Mouse (Mus musculus) left cerebral cortex, postnatal 25 days (tissue): Measurements from ENCODE around the gene Fbxw11. TPM values are rescaled to one million over a fixed set of nuclear protein-coding genes. Genes with fewer than 3 reads are reported as not detected.

Experiments
- DNase-seq, 2 experiments: peaks; one replicate each; pipeline ENCODE4 v3.0.0; 2022; ENCODE audit warnings: low spot score in 2 of 2, mixed read lengths in 1 of 2
- intact Hi-C: fragments of 180-260 bp; cut with DNase I; formaldehyde crosslinking; loops from one replicate; pipeline ENCODE4 v1.15.1; 2025
- total RNA-seq, 2 experiments: library from RNA; stranded (reverse); gene quantifications; 2 replicates each; pipeline ENCODE4 v1.2.3; 2021

Gene Fbxw11
- total RNA-seq, 2 experiments from 2014 or later: 120 to 127 TPM

- no peak for DNase-seq
- intact Hi-C loops: no loop called here
Measured at GRCm38 (mm10) chr11:32785591-32786147, 143.1 kb downstream of the Fbxw11 start.

DNA sequence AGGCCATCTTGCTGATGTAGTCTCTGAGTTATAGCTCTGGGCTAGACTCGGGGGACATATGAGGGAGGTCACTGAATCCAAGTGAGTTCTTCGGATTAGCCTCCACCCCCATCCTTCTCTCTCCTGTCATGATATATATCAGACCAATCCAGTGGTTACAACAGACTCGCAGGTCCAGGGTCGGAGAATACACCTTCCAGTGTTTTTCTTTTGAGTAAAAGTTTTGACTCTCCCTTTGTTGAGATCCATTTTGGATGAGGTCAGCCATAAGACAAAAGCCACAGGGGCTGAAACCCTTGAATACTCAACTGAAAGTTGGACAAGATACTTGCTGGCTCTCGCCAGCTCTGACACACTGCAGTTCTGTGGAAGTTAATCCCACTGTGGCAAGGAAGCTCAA is 143.7 kb downstream of the Fbxw11 start:
- no peak for DNase-seq
- intact Hi-C loops: no loop called here

DNA sequence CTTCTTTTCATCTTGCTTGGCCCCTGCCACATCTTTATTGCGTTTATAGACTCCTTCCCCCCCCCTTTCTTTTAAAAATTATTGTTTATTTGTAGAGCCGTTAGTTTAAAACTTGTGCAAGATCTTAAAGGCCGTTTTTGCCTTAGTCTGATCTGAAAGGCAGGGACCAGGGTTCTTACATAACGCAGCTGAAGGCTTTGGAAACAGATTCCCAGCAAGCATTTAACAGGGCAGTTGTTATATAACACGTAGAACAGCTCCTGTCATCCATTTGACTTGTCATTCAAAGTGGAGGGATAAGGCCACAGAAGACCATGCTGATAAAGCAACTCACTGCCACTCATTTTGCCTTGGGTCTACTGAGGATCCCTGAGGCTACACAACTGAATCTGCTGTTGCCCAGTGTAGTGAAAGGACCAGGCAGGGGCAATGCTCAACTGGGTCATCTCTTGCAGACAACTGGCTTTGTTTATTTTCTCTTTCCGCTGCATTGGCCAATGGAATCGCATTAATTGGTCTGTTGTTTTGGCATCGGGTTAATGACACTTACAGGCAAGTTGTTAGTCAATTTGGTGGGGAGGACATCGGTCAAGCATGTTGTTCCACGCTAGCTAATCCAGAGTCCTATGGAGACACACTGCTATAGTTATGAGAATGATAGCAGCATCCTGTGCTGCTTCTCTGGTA is 152.4 kb downstream of the Fbxw11 start:
- intact Hi-C loops: no loop called here
- peak in 1 of 2 experiments; percentile 10 for DNase-seq

Other genes with a start within 250 kb of the Fbxw11 start
- 10 to 100 TPM; 52.9 to 65.0 TPM for gene Ubtd2, start 187.4 kb upstream of the Fbxw11 start, total RNA-seq
- 1 to 10 TPM; 1.6 to 1.7 TPM for gene Efcab9, start 110.6 kb upstream of the Fbxw11 start, total RNA-seq
- gene Stk10, start 109.4 kb upstream of the Fbxw11 start, total RNA-seq: 1 to 10 TPM; 5.5 to 6.6 TPM
- not detected for gene Smim23, start 181.9 kb downstream of the Fbxw11 start, total RNA-seq